Mouse (Mus musculus) urinary bladder, adult 2 months (tissue): ENCODE data around the gene Ces2h. TPM values are rescaled to one million over a fixed set of nuclear protein-coding genes. Genes with fewer than 3 reads are reported as not detected.
"Not testable (repeated sequence)": the region's sequence is repeated elsewhere in the genome, so short reads cannot be mapped to it uniquely, and the experiment has no call there.

Experiments
- DNase-seq: peaks from one replicate; pipeline ENCODE4 v3.0.0; 2022; ENCODE audit warnings: low spot score
- polyA plus RNA-seq: library from polyadenylated mRNA; depleted of rRNA; stranded (reverse); fragments of >200 nt; gene quantifications from 2 replicates; pipeline ENCODE4 v1.2.3, GENCODE M21; 2012; rRNA removed

Ces2h gene
- polyA plus RNA-seq: not detected in 2 replicates

DNA sequence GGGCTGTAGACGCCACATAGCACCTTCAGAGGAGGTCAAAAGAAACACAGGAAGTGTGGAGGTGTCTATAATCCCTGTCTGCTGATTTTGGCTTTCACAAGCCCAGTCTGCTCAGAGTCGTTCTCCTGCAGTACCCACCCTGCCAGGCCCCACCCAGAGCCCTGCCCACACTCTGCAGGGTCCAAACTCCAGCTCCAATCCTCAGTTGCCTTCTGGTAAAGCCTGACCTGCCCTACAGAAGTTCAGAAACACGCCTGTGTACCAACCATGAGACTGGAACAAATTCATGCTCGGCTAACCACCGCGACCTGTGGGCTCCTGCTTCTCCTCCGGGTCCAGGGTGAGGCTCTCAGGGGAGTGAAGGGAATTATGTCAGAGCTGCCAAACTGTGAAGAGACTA lies at the start of gene Ces2h:
Ces2h (plus strand) TSS at position 268 of the 400 bp plus-strand sequence.
- no peak for DNase-seq

- no peak for DNase-seq
Measured at GRCm38 (mm10) chr8:104961537-104961961, 39.1 kb upstream of the Ces2h start, which contains the start of gene Ces2g. Gene Ces2g, plus strand, starts transcription at chr8:104961718.

- DNase-seq: no peak
Measured at GRCm38 (mm10) chr8:104962229-104962901, 38.3 kb upstream of the Ces2h start.

DNA sequence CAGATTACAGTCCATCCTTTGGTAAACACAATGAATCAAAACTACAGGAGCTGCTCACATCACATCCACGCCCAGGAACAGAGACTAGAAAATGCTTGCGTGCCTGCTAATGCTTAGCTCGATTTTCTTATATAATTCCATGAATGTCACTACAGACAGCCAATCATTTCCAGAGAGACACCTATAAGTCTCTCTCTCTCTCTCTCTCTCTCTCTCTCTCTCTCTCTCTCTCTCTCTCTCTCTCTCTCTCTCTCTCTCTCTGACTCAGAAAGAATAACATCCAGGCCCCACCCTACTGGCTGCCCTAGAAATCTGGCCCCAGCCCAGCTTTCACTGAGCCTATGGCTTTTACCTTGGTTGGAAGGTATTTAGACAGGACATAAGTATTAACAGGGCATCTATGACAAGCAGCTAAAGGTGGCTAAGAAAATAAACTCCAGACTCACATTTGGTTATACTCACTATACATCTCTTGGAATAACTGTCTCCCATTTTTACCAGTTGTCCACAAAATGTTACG lies 37.2 kb upstream of the Ces2h start:
- no peak for DNase-seq

GRCm38 (mm10) chr8:104984126-104984525 lies 16.5 kb upstream of the Ces2h start:
- DNase-seq: no peak

GRCm38 (mm10) chr8:104984942-104985341 lies 15.7 kb upstream of the Ces2h start:
- no peak for DNase-seq

- DNase-seq: no peak
Measured at GRCm38 (mm10) chr8:104998191-104998590, 2.5 kb upstream of the Ces2h start.

DNA sequence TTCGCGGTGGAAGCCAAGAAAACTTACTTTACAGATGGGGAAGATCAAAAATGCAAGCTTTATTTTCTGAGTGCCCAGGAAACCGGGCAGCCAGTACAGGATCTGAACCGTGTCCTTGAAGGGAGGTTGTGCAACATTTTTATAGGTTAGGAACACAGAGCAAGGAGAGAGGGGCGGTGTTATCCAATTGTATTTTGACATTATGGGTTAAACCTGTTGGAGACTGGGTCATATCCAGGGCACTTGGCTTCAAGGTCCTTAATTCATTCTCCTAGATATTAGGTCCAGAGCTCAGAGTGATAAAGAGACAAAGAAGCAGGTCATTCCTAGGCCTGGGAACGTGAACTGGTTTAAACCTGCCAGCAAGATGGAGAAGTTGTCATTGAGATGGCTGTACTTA lies 1.5 kb upstream of the Ces2h start:
- no peak for DNase-seq

- DNase-seq: no peak
Measured at GRCm38 (mm10) chr8:105010000-105010399, 9.3 kb downstream of the Ces2h start.

DNA sequence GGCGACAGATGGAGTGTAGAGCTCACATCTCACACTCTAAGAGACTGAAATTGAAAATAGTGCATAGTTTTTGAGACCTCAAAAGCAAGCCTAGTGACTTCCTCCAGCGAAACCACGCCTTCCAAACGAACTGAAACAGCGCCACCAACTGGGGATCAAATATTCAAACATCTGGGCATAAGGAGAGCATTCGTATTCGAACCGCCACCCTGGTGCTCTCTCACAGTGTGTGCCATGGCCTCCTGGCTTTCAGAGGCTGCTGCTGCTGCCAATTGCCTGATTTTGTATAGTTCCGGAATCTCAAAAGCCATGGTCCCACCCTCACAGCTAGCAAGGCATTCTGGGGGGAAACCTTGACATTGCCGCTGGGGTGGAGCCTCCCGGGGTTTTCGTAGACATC lies 10.5 kb downstream of the Ces2h start:
- DNase-seq: no peak

DNA sequence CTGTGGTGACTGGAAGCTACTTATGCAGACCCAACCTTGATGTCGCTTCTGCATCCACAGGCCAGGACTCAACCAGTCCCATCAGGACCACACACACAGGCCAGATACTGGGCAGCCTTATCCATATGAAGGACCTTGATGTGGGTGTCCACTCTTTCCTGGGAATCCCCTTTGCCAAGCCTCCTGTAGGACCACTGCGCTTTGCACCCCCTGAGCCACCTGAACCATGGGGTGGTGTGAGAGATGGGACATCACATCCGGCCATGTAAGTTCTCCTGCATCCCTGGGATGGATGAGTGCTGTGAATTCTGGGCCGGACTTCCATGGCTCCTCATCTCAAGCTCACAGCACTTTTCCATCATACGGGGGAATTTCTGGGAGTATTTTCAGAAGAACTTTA lies 13.7 kb downstream of the Ces2h start:
- DNase-seq: no peak

- no peak for DNase-seq
Measured at GRCm38 (mm10) chr8:105021954-105022353, 21.3 kb downstream of the Ces2h start.

DNA sequence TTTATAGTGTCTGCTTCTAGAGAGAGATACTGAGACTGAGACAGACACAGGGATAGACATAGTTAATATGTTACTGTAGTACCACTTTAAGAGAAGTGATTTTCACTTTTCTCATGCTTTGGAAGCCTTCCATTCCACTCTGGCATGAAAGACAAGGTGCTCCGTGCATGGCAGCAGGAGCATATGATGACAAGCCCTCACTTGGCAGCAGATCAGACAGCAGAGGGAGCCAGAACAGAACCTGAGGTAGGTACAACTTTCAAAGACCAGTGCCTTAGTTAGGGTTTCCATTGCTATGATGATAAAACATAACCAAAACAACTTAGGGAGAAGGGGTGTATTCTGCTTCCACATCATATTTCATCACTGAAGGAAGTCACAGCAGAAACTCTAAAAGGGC lies 22.4 kb downstream of the Ces2h start:
- DNase-seq: no peak

DNA sequence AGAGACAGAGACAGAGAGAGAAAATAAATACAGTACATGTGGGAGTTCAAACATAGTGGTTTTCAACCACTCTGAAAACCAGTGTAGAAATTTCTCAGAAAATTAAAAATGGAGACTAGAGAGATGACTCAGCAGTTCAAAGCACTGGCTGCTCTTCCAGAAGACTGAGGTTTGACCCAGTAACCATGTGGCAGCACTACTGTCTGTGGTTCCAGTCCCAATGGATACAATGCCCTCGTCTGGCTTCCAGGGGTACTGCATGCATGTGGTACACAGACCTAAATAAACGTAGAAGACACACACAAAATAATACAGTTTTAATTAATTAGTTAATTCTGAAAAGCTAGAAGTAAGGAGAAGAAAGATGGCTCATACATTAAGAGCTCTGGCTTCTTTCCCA lies 24.4 kb downstream of the Ces2h start:
- no peak for DNase-seq

GRCm38 (mm10) chr8:105043510-105043909 lies 42.9 kb downstream of the Ces2h start:
- no peak for DNase-seq

DNA sequence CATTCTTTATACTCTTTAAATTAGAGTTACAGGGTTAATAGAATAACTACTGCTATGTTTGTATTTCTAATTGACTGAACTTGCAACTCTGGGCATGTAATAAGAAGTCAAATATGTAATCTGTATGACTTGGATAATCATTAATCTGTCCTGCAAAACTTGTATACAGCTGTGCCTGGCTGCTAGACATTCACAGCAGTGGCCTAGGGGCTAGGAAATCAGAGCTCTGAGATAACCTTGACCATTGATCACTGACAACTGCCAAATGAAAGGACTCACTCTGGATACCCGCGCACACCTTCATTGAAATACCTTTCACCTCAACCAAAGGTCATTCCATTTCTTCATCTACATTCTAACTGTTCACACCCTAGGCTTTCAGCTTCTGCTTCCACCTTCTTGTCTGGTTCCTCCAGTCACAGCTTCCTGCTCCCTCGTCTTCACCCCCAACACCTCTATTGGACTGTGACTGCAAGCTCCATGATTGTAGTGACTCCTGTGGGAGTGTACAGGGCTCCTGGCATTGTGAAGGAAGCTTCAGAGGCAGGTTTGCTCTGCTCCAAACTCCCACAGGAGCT lies 45.3 kb downstream of the Ces2h start:
- no peak for DNase-seq

GRCm38 (mm10) chr8:105048371-105048854 lies 47.8 kb downstream of the Ces2h start, which contains the start of gene Ces3a:
Gene Ces3a, plus strand, starts transcription at chr8:105048601.
- DNase-seq: no peak

GRCm38 (mm10) chr8:105056211-105056610 lies 55.6 kb downstream of the Ces2h start:
- no peak for DNase-seq

- DNase-seq: no peak
Measured at GRCm38 (mm10) chr8:105060056-105060455, 59.4 kb downstream of the Ces2h start.

DNA sequence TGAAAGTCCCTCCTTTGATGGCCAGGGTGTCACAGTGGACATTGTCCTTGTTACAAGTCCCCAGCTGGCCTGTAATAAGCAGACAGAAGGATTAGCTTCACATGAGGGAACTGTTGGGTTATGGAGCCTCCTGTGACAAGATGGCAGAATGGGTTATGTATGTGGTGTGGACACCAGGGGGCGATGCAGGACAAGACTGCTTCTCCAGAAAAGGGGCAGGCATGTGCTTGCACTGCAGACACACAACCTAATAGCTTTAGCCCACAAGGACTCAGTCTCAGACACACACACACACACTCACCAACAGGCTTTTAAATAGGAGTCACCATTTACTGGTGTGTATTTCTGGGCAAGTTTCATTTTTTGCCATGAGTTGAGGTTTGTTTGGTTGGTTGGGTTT lies 66.1 kb downstream of the Ces2h start:
- DNase-seq: no peak

DNA sequence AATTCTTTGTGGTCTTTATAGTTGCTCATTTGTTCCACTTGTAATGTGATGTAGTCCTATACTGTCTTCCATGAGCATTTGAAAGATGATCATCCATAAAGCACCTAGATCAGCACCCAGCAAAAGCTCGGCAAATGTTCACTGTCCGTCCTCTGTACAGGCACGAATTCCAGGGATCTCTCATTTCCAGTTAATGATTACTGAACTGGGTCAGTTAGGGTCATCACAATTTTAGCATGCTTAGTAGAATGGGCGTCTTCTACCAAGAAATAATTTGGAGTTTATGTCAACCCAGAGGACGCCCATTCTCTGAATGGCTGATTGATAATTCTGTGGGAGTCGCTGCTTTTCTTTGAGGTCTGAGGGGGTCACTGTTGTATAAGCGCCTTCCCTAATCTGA lies 67.3 kb downstream of the Ces2h start:
- not testable (repeated sequence) for DNase-seq

DNA sequence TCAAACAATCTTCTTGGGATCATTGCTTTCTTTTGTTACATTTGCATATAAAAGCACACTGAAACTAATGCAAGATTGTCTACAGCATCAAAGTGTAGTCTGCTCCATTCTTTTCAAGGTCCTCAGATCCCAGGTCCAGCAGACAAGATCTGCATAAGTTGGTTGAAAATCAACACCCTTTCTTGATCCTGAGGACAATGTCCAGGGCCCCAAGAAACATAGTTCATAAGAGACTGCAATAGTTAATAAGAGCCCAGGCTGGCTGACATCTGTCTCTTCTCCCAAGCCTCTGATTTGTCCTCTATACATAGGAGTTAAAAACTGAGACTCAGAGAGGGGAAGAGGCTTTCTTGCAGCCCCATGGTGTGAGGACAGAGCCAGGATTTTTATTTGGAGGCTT lies 68.3 kb downstream of the Ces2h start:
- no peak for DNase-seq
